Mouse (Mus musculus) adrenal gland, adult 8-10 months (tissue): ENCODE measurements around the gene Tle3. TPM values are rescaled to one million over a fixed set of nuclear protein-coding genes. Genes with fewer than 3 reads are reported as not detected.

ENCODE experiments used
- DNase-seq: peaks from one replicate; pipeline ENCODE4 v3.0.0; 2022
- total RNA-seq, 4 experiments: library from RNA; stranded (reverse); gene quantifications; 2 replicates each; pipeline ENCODE4 v1.2.4; 2022

Gene Tle3
- total RNA-seq, 4 experiments from 2014 or later: 100 to 139 (median 108) TPM

DNA sequence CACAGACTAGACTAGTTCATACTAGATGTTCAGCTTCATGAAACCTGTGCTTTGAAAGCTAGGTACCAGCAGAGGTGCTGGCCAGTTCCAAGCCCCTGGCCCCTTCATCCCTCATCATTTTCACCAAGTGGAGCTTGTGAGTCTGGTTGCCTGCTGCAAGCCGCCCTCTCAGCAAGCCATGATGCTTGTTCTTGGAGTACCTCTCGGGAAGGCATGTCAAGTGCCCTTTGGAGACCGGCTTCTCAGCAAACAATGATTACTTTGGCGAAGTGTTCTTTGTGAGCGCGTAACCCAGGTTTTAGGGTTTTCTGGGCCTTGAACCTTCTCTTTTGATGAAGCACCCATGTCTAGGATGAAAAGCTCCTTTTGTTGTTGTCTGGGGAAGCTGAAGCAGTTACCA lies 64.6 kb downstream of the Tle3 start:
- DNase-seq: no peak

DNA sequence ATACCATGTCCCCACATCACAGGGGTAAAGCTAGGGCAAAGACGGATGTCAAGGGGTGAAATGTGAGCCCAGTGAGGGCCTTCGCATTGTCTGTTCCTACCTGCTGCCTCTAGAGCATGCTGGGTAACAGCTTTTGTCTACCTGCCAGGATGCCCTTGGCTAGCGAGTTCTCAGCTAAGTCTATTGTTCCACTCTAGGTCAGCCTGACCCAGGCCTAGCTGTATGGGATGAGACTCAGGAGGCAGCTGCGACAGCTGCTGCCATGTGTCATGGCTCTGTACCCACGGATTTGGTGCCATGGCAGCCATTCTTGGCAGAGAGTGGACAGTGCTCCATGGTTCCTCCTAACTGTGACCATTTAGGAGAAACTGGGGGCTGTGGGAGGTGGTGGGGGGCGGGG lies 66.9 kb downstream of the Tle3 start:
- no peak for DNase-seq

DNA sequence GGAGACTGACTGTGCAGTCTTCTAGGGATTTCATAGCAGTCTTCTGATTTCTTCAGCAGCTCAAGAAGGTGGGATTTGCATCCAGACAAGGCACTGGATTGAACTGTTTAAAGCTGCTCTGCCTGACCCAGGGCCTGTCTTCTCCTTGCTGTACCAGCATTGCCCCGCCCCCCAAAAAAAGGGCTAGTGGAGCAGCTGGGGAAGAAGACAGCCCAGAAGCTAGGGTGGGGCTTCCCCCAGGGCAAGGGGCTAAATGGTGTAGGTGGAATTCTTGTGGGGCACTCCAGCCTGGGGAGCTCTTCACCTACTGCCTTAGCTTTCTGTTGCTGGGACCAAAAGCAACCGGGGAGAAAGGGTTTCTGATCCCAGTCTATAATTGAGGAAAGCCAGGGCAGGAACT lies 67.8 kb downstream of the Tle3 start:
- no peak for DNase-seq

DNA sequence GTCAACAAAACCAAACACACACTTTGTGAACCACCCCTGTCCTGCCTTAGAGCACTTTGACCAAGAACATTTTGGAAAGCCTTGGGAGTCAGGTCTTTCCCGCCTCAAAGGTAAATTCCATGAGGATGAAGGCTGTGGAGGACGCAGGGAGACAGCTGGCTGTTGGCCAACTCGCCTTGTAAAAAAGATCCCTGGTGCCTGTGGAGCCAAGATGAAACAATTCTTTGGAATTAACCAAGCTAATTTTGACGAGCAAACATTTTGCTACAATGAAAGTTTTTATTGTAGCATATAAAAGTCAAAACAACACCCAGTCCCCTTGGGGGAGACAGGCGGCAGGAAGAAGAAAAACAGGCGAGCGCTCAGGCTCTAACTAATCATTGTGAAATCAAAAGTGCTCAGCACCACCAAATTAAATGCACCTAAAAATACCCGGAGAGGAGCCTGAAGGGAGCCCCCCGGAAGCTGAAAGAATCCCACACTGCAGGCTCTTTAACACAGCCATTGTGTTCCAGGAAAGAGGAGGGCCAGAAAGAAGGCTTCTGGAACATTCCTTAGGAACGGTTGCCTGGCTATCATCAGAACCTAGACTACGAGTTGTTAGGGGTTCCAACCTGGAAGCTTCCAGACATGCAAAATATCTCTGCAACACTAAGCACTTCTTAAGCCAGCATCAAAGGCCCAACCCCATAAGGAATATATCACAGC lies 69.2 kb downstream of the Tle3 start:
- DNase-seq: no peak

DNA sequence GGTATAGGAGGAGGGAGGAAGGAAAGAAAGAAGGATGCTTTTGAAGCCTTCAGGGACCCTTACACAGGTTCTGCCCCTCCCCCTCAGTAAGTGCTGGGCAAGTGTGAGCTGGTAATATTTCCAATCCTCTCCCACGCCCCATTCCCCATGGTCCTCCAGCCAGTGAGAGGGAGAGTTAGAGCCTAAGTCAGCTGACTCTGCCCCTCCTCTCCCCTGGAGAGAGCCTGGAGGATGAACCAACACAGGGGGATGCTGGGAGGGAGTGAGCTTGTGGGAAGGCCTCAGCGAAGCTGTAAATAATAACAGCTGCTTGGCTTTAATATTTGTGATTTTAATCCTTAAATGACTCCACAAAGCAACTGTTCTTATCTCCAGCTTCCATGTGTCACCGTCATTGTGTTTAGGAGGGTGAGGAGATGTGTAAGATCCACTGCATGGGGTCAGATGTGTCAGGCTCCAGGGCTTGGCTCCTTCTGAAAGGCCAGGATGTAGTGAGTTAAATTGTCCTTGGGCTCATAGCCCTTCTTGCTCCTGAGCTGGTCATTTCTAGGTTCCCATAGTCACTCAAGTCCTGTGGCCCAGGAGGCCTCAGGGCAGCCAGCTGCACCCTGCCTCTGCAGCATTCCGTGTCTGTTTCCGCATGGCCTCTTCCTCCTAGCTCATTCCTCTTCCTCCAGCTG lies 70.9 kb downstream of the Tle3 start:
- DNase-seq: no peak

DNA sequence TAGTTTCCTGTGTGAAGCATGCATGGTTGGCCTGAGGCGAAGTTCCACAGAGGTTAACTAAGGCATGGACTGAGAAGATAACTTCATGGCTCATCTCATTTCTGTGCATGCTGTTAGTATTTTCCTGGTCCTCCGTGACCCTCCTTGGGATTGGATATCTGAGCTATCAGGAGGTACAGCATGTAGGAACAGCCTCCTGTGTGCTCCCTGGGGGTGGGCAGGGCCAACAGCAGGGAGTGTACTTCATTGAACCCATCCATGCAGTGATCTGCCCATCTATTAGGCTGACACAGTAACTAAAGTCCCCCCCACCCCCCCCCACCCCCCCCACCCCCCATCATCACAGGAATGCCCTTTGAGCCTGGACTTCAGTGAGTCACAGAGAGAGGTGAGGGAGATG lies 73.0 kb downstream of the Tle3 start:
- DNase-seq: no peak

DNA sequence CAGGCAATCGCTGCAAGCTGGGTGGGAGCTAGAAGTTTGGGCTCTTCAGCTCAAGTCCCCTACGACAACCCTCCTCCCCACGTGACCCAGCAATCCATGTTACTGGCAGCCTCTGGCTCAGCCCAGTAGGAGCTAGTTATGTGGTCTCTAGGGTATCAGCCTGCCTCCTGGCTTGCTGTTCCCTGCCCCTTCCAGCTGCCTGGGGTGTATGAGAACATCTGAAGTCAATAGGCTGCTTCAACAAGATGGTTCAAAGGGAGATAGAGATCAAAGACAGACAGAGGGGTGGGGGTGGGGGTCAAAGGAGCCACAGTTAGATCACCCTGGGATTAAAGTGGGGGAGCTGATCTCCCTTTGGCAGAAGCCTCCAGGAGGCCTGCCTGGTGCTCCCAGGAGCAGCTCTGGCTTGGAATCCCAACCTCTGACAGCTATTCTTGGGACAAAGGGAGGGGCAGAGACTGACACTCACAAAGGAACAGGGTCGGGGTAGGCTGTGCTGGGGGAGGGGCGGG lies 73.6 kb downstream of the Tle3 start:
- no peak for DNase-seq

DNA sequence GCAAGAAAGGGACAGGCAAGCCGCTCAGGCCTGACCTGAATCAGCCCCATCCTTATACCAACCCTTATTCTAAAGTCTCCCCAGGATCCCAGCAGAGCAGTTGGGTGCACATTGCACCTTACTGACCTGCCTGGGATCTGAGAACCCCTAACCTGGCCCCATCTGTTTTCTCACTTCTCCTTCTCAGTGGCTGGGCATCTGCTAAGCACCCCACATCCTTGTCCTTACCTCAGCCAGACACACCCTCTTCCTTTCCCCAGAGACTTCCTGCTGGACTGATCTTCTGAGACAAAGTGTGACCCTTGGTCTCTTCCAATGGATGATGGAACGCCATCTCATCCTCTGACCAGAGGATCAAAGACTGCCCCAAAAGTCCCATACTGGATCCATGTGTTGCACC lies 74.8 kb downstream of the Tle3 start:
- no peak for DNase-seq

DNA sequence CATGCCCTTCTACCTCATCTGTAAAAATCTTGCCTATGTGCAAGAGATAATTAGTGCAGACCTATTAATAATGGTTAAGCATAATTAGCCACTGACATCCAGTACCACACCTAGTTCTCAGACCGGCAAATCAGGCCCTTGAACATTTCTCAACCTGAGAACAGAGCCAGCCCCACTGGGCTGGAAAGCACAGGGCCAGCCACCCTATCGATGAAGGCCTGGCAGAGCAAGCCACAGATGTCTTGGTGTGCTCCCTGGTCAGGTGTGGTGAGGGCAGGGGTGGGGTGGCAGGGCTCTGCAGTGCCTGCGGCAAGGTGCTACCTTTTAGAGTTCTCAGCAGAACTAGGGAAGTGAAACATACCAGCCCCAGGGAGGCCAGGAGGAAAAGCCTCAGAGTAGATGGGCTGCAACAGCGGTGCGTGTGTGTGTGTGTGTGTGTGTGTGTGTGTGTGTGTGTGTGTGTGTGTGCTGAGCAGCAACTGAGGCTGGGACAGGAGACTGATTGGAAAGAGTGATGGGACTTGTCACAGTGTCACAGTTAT lies 77.3 kb downstream of the Tle3 start:
- no peak for DNase-seq

DNA sequence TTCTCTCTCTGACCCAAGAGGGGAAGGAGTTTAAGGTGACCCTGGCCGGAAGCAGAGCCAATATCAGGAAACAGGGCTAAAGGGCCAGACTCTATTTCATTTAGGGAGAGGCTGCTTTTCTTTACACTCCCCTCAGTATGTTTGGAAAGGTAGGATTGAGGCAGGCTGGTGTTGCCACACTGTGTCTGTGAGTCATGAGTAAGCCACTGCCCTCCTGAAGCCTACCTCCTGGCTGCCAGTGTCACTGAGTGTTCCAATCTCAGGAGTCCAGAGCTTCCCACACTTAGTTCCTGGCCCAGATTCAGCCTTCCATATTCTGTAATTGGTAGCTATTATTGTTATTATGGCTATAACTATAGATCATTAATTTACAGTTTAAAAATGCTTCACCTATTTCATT lies 79.9 kb downstream of the Tle3 start:
- DNase-seq: no peak

DNA sequence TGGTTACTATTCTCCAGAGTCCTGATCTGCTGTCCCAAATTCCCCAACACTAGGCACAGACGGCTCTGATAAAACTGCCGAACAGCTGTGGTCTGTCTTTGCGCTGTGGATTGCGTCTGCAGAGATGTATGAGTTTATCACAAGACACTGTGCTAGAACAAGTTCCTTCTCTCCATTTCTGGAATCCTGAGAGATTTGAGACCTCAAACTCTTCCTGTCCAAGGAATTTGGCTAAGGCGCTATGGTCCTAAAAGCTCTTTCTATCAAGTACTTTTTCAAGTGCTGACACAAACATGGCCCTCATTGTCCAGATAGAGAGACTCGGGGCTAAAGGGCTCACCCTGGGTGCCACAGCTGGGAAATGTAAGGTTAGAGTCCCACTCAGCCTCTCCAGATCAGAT lies 83.7 kb downstream of the Tle3 start:
- no peak for DNase-seq

DNA sequence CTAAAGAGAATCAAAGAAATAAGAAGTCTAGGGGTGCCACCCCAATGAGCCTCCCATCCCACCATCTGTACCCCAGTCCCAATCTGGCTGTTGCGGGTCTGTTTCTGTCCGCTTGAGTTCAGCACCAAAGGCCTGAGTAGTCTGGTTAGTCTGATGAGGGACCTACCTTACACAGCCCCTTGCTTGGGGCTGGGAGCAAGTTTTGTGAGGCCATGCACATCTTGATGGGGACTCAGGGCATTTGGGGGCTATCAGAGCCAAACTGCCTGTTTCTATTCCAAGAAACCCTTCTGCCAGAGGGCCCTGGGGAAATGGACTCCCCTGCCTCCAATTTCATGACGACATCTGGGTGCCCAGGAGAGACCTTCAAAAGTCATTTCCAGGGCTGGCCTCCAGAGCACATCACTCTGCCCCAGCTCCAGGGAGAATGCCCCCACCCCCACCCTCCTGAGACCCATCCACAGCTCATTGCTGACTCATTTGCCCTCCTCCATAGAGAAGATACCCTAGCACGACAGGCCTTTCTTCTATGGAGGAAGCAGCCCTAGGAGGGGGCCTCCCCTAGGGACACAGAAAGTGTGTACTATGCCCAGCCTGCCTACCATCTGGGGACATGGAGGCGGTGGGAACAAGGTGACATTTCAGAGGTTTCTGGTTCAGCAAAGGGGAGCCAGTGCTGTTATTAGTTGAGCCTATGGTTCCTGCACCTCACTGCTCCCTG lies 84.4 kb downstream of the Tle3 start:
- no peak for DNase-seq

DNA sequence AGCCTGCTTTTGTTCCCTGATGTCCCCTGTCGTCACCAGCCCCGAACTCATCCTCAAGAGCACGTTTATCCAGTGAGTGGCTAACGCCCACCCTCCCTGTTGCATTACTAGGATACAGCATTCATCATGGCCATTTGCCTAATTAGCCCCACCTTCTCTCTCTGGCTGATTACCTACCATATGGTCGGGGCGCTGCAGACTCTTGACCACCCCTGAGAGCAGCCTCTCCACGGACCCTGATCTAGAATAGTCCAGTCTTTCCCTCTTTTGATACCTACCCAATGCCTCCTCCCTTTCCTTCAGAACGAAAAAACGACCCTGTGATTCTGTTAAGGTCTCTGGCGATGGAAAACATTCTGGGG lies 85.0 kb downstream of the Tle3 start:
- DNase-seq: no peak

DNA sequence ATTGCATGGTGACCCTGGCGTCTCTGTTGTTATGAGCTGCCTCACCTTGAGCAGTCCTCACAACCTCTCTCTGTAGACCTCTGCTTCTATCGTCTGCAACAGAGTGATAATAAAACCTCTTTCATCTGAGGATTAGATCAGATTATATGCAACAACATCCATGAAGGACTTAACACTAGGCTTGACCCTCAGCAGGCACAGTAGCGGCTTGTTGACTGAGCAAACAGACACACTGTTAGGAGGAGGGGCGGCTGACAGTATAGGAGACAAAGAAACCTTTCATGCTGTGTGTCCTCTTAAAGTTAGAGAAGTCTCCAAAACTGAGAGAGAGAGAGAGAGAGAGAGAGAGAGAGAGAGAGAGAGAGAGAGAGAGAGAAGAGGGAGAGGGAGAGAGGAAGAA lies 89.7 kb downstream of the Tle3 start:
- no peak for DNase-seq

DNA sequence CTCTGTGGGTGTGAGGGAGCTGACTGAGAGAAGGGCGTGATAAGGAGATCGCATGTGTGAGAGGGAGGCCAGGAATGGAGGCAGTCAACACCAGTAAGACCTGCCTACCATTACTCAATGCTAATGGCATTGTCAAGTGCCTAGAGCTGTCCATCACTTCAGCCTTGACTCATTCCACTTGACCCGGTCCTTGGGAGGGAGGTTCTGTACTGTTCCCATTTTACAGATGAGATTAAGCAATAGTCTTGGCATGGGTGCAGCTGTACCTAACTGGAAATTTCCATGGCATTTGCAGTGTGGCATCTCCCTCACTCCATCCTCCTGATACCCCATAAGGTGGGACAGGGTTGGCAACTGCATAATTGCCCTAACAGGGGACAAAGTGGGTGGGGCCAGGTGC lies 95.3 kb downstream of the Tle3 start:
- peak; percentile 66 for DNase-seq
